Mouse (Mus musculus) small intestine, adult 2 months (tissue): ENCODE results near the gene Mfap2.

Experiments
- CTCF ChIP-seq: fragments of 200-500 bp; IDR thresholded peaks from 2 replicates; pipeline ENCODE4 v1.5.1; 2012; ENCODE audit warnings: low read depth, mild to moderate bottlenecking, control low read depth, inconsistent platforms, low read length, moderate library complexity, mixed read lengths; ENCODE audit not compliant: insufficient replicate concordance, insufficient read length; ENCODE audit errors: extremely low read depth
- POLR2A ChIP-seq: fragments of 200-500 bp; IDR thresholded peaks from 2 replicates; pipeline ENCODE4 v1.6.1; 2012; ENCODE audit warnings: low read depth, mild to moderate bottlenecking, control low read depth, inconsistent platforms, low read length, moderate library complexity

DNA sequence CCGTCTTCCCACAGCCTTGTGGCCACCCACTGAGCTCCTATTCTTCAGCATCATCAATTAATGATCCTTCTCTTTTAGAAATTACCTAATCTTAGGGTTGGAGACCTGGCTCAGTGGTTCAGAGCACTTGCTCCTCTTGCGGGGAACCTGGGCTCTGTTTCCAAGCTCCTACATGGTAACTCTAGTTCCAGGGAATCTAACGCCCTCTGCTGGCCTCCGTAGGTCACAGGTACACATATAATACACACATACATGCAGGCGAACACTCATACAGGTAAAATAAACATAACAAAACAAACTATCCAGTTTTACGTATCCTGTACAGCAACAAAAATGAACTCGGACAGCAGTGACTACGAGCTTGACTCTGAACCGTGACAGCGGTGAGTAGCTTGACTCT lies 46.8 kb downstream of the Mfap2 start:
- no peak for TF ChIP-seq POLR2A
- no peak for TF ChIP-seq CTCF
